Mouse (Mus musculus) NIH3T3 (cell line): ENCODE measurements at regions not wholly inside any gene's neighbourhood (a gene's known extent, or its start where the extent isn't known, plus 50 kb on each side); places are given as distances from the start of the nearest gene placed in this dataset.

Source experiments
- DNase-seq: peaks from one replicate; pipeline ENCODE4 v3.0.0-alpha.2; 2012; ENCODE audit warnings: low read depth

- DNase-seq: no peak
Measured at GRCm38 (mm10) chr16:88412287-88412686, 94.5 kb downstream of the Cldn17 start.

GRCm38 (mm10) chr16:88408144-88408543, 98.6 kb downstream of the Cldn17 start:
- no peak for DNase-seq

- no peak for DNase-seq
Measured at GRCm38 (mm10) chr16:88404331-88404730, 102.4 kb downstream of the Cldn17 start.

- no peak for DNase-seq
Measured at GRCm38 (mm10) chr16:88399881-88400280, 106.9 kb downstream of the Cldn17 start.

GRCm38 (mm10) chr16:88392764-88393163, 102.7 kb upstream of the Grik1 start:
- no peak for DNase-seq

- DNase-seq: no peak
Measured at GRCm38 (mm10) chr16:88381605-88382279, 91.7 kb upstream of the Grik1 start.

- DNase-seq: no peak
Measured at GRCm38 (mm10) chr16:88375622-88376021, 85.6 kb upstream of the Grik1 start.

- no peak for DNase-seq
Measured at GRCm38 (mm10) chr16:88374612-88375011, 84.5 kb upstream of the Grik1 start.

- DNase-seq: peak; percentile 13
Measured at GRCm38 (mm10) chr16:88372034-88372433, 82.0 kb upstream of the Grik1 start.

- DNase-seq: no peak
Measured at GRCm38 (mm10) chr16:88368146-88368545, 78.1 kb upstream of the Grik1 start.

GRCm38 (mm10) chr16:88367162-88367561, 77.1 kb upstream of the Grik1 start:
- DNase-seq: no peak

- no peak for DNase-seq
Measured at GRCm38 (mm10) chr16:88360081-88360480, 70.0 kb upstream of the Grik1 start.
